Mouse (Mus musculus) small intestine, adult 2 months (tissue): ENCODE data around the gene Rab31.

Experiments
- CTCF ChIP-seq: fragments of 200-500 bp; IDR thresholded peaks from 2 replicates; pipeline ENCODE4 v1.5.1; 2012; ENCODE audit warnings: low read depth, mild to moderate bottlenecking, control low read depth, inconsistent platforms, low read length, moderate library complexity, mixed read lengths; ENCODE audit not compliant: insufficient replicate concordance, insufficient read length; ENCODE audit errors: extremely low read depth
- POLR2A ChIP-seq: fragments of 200-500 bp; IDR thresholded peaks from 2 replicates; pipeline ENCODE4 v1.6.1; 2012; ENCODE audit warnings: low read depth, mild to moderate bottlenecking, control low read depth, inconsistent platforms, low read length, moderate library complexity

- TF ChIP-seq CTCF = no peak
- no peak for TF ChIP-seq POLR2A
Observed at GRCm38 (mm10) chr17:65647961-65648360, 124.6 kb downstream of the Rab31 start.
